Mouse (Mus musculus) frontal cortex, postnatal 10 days (tissue): ENCODE results near the gene Bub1b.
A peak's percentile ranks its signal among the peaks of the same experiment; 100 is the strongest.
"Not testable (repeated sequence)": the region's sequence is repeated elsewhere in the genome, so short reads cannot be mapped to it uniquely, and the experiment has no call there.

Source experiments
- DNase-seq, 2 experiments: peaks; one replicate each; pipeline ENCODE4 v3.0.0; 2022; ENCODE audit warnings: low spot score in 2 of 2, mixed read lengths in 1 of 2

The Bub1b gene

GRCm38 (mm10) chr2:118597673-118598568 lies at the start of gene Bub1b:
Gene Bub1b (plus strand): TSS chr2:118598211.
- DNase-seq, result peak; percentile 81 to 85

GRCm38 (mm10) chr2:118548421-118549221 lies 49.4 kb upstream of the Bub1b start:
- DNase-seq, result no peak

- DNase-seq, result peak; percentile 94 to 95
These were observed 48.2 kb upstream of the Bub1b start, which contains the start of gene Bmf for GRCm38 (mm10) chr2:118549507-118550473. Gene Bmf (minus strand): TSS chr2:118549687.

GRCm38 (mm10) chr2:118551606-118552005 lies 46.4 kb upstream of the Bub1b start:
- DNase-seq, result no peak

GRCm38 (mm10) chr2:118554356-118554990 lies 43.5 kb upstream of the Bub1b start:
- DNase-seq, result not testable (repeated sequence)

GRCm38 (mm10) chr2:118558426-118558825 lies 39.6 kb upstream of the Bub1b start:
- no peak for DNase-seq

- DNase-seq, result no peak
These were observed 36.0 kb upstream of the Bub1b start for GRCm38 (mm10) chr2:118562015-118562414.

- DNase-seq, result no peak
These were observed 35.6 kb upstream of the Bub1b start for GRCm38 (mm10) chr2:118562431-118562830.

- DNase-seq, result peak in 1 of 2 experiments; percentile 10
These were observed 30.8 kb upstream of the Bub1b start for GRCm38 (mm10) chr2:118567179-118567578.

GRCm38 (mm10) chr2:118570939-118571338 lies 27.1 kb upstream of the Bub1b start:
- DNase-seq, result no peak

- no peak for DNase-seq
These were observed 25.7 kb upstream of the Bub1b start for GRCm38 (mm10) chr2:118572183-118572836.

- DNase-seq, result no peak
These were observed 24.9 kb upstream of the Bub1b start for GRCm38 (mm10) chr2:118573135-118573534.

GRCm38 (mm10) chr2:118586013-118586412 lies 12.0 kb upstream of the Bub1b start:
- no peak for DNase-seq

- DNase-seq, result no peak
These were observed 10.3 kb upstream of the Bub1b start for GRCm38 (mm10) chr2:118587686-118588085.

- no peak for DNase-seq
These were observed 6.9 kb upstream of the Bub1b start for GRCm38 (mm10) chr2:118591083-118591482.

- DNase-seq, result no peak
These were observed 1.1 kb downstream of the Bub1b start for GRCm38 (mm10) chr2:118599087-118599486.

GRCm38 (mm10) chr2:118601599-118602263 lies 3.7 kb downstream of the Bub1b start:
- no peak for DNase-seq

- DNase-seq, result no peak
These were observed 6.1 kb downstream of the Bub1b start for GRCm38 (mm10) chr2:118604091-118604490.

- peak in 1 of 2 experiments; percentile 8 for DNase-seq
These were observed 8.0 kb downstream of the Bub1b start for GRCm38 (mm10) chr2:118606032-118606431.

- no peak for DNase-seq
These were observed 9.0 kb downstream of the Bub1b start for GRCm38 (mm10) chr2:118606976-118607375.
